Mouse (Mus musculus) forebrain, embryonic 12.5 days (tissue): ENCODE measurements around the gene Wfdc5. TPM values are rescaled to one million over a fixed set of nuclear protein-coding genes. Genes with fewer than 3 reads are reported as not detected.

ENCODE experiments used
- ATAC-seq: fragments of 200-750 bp; cut with Nextera tagmentation; 2 replicates; pipeline ENCODE4 v1.8.0; 2017; ENCODE audit warnings: moderate TSS enrichment; ENCODE audit not compliant: low FRiP score
- H3K27ac ChIP-seq: fragments of 300-500 bp; sonication (generic); 2 replicates; pipeline ENCODE4 v1.5.1; 2016; ENCODE audit warnings: mild to moderate bottlenecking
- H3K27me3 ChIP-seq: fragments of 300-500 bp; sonication (generic); 2 replicates; pipeline ENCODE4 v1.6.1; 2016; ENCODE audit warnings: mild to moderate bottlenecking
- H3K36me3 ChIP-seq: fragments of 300-500 bp; sonication (generic); replicated peaks from 2 replicates; pipeline ENCODE4 v1.6.1; 2016; ENCODE audit warnings: mild to moderate bottlenecking
- H3K4me1 ChIP-seq: fragments of 300-500 bp; sonication (generic); 2 replicates; pipeline ENCODE4 v1.6.1; 2016
- H3K4me2 ChIP-seq: fragments of 300-500 bp; sonication (generic); 2 replicates; pipeline ENCODE4 v1.6.1; 2016; ENCODE audit warnings: mild to moderate bottlenecking, moderate library complexity
- H3K4me3 ChIP-seq: fragments of 300-500 bp; sonication (generic); replicated peaks from 2 replicates; pipeline ENCODE4 v1.5.1; 2016; ENCODE audit warnings: mild to moderate bottlenecking
- H3K9ac ChIP-seq: fragments of 300-500 bp; sonication (generic); 2 replicates; pipeline ENCODE4 v1.6.1; 2016; ENCODE audit warnings: mild to moderate bottlenecking
- H3K9me3 ChIP-seq: fragments of 300-500 bp; sonication (generic); 2 replicates; pipeline ENCODE4 v1.6.1; 2016
- WGBS: fragments of 180-500 bp; shearing (Covaris S2); methylation state at CpG from one replicate; pipeline ENCODE4 v1.1.7; 2016; 5-methylcytosine and 5-hydroxymethylcytosine counted together
- polyA plus RNA-seq: library from polyadenylated mRNA; unstranded; fragments of >200 nt; fragmentation: Nextera tagmentation; extraction: Ambion mirVana; gene quantifications from 2 replicates; pipeline ENCODE4 v1.2.1, GENCODE M21; 2016

The Wfdc5 gene
- polyA plus RNA-seq, 1 experiment from 2014 or later = not detected

DNA sequence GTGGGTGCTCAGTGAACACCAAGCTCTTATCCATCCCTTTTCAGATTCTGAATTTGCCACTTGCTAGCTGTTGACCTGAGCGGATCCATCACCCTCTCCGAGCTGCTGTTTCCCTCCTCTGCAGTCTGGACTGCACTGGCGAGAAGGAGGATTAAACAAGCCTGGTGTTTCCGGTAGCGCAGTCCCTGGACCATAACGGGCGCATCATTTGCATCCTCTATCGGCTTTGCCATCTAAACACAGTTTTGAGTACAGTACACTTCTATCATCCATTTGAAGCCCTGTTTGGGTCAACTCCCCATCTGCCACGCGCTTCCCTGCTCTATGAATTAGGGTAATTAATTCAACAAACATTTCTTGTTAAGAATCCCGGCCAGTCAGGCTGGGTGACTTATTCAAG is 12.2 kb downstream of the Wfdc5 start:
- H3K27ac ChIP-seq = no peak overlapping the region
- H3K4me3 ChIP-seq = no peak overlapping the region; the same call in 1 of the 2 replicates
- no peak overlapping the region for H3K9ac ChIP-seq
- H3K9me3 ChIP-seq = 0 out of 2 replicates have a peak, but pooled peaks cover 2% of the 10 kb centered on the region
- peaks cover 29% of the 10 kb centered on the region for H3K4me1 ChIP-seq
- peak overlapping the region; percentile 59 for H3K4me2 ChIP-seq
- WGBS = 3% methylated on average over 11 of the region's 11 CpGs
- H3K36me3 ChIP-seq = no peaks in the 10 kb centered on the region
- peaks cover 86% of the 10 kb centered on the region for H3K27me3 ChIP-seq
- no peak for ATAC-seq

DNA sequence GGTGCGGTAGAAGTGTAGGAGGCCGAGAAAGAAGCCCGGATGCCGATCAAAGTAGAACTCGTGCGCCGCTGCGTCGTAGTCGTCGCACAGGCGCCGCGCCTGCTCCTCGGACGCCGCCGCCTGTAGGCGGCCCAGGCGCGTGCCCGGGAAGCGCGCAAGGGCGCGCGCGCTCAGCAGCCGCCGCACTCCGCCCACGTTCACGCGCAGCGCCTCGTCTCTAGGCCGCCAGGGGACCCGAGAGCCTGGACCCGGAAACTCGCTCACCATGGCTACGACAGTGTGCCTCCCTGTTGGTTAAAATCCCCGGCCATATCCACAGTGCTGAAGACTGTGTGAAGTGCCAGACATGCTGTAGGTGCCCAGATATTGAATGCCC is 14.0 kb downstream of the Wfdc5 start:
- H3K4me3 ChIP-seq = peak overlapping the region; percentile 37
- peak overlapping the region; percentile 52 for H3K4me2 ChIP-seq
- H3K4me1 ChIP-seq = peaks cover 29% of the 10 kb centered on the region
- H3K27me3 ChIP-seq = peaks cover 84% of the 10 kb centered on the region
- no peak overlapping the region for H3K9ac ChIP-seq
- no peaks in the 10 kb centered on the region for H3K36me3 ChIP-seq
- ATAC-seq = peak; percentile 64; the same call in 1 of the 2 replicates
- 10% methylated on average over 42 of the region's 42 CpGs for WGBS
- H3K27ac ChIP-seq = no peak overlapping the region
- H3K9me3 ChIP-seq = 0 out of 2 replicates have a peak, but pooled peaks cover 2% of the 10 kb centered on the region

DNA sequence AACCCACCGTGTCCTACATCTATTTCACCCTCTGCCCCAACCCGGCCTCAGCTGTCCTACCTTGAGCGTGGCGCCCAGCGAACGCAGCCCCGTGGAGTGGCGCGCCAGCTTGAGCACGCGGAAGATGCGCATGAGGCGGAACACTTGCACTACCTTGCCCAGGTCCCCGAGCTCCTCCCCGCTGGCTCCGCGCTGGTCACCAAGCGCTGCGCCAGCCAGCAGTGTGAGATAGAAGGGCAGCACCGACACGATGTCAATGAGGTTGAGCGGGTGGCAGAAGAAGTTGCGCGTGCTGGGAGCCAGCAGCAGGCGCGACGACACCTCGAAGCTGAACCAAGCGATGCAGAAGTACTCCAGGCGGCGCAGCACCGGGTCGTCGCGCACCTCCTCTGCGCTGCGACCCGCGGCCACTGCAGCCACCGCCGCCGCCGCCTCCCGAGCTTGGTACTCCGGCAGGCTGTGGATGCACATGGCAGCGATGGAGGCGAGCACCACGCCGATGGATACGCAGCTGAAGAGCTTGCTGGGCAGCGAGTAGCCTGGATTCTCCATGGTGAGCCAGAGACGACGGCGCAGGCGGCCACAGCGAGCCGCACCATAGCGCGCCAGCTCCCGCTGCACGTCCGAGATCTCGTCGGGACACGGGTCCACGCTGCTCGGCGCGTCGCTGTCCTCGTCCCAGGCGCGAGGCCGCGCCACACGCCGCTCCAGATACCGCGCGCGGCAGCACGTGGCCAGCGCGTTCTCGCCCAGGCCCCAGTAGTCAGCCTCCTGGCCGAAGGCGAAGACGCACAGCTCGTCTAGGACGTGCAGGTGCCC is 14.6 kb downstream of the Wfdc5 start:
- peak overlapping the region; percentile 52 for H3K4me2 ChIP-seq
- peak overlapping the region; percentile 37 for H3K4me3 ChIP-seq
- peaks cover 78% of the 10 kb centered on the region for H3K27me3 ChIP-seq
- H3K9me3 ChIP-seq = 0 out of 2 replicates have a peak, but pooled peaks cover 2% of the 10 kb centered on the region
- ATAC-seq = 0 out of 2 replicates have a peak, but pooled peaks have one; percentile 39
- H3K9ac ChIP-seq = no peak overlapping the region
- H3K27ac ChIP-seq = no peak overlapping the region
- H3K4me1 ChIP-seq = peaks cover 29% of the 10 kb centered on the region
- H3K36me3 ChIP-seq = no peaks in the 10 kb centered on the region
- WGBS = 12% methylated on average over 90 of the region's 90 CpGs

DNA sequence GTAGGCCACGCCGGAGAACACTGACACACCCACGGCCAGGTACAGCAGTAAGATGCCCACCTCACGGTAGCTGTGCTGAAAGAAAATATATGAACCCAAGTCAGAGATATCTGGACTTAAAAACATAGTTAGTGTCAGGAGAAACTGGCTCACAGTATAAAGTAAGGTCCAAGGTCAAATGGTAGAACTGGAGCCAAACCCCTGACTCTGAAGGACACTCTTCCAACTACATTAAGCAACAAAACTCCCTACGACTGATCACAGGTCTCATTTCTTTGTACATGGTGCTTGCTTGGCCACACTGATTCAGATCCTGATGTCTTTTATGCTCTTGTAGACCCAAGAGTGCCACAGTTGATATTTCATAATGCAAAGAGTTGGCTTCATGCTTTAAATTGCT is 17.6 kb downstream of the Wfdc5 start:
- peaks cover 51% of the 10 kb centered on the region for H3K27me3 ChIP-seq
- no peak overlapping the region for H3K27ac ChIP-seq
- no peaks in the 10 kb centered on the region for H3K36me3 ChIP-seq
- no peak overlapping the region for H3K9ac ChIP-seq
- no peak for ATAC-seq
- H3K4me2 ChIP-seq = no peak overlapping the region
- peaks cover 13% of the 10 kb centered on the region for H3K4me1 ChIP-seq
- 94% methylated on average over 5 of the region's 5 CpGs for WGBS
- 0 out of 2 replicates have a peak, but pooled peaks cover 2% of the 10 kb centered on the region for H3K9me3 ChIP-seq
- no peak overlapping the region for H3K4me3 ChIP-seq

DNA sequence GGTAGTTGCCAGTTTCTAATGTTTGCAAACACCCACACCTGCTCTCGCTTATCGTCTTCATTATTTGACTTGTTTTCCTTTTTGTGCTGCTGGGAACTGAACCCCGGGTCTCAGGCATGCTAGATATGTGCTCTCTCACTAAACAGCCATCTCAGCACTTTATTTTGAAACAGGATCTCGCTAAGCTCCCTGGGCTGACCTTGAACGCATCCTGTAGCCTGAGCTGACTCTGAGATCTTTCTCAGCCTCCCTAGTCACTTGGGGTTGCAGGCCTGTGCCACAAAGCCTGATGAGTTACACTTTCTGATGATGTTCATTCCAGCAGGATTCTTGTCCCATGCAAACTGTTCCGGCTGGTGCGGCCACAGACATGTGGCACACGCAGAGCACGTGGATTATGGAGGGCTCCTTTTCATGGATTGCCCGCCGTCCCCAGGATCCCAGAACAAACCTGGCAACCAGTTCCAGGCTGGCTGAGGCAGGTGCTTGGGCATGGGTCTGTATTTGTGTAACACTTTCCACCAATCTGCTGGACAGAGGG is 21.0 kb downstream of the Wfdc5 start:
- no peak for ATAC-seq
- H3K9me3 ChIP-seq = no peaks in the 10 kb centered on the region
- H3K27me3 ChIP-seq = peaks cover 17% of the 10 kb centered on the region
- H3K9ac ChIP-seq = no peak overlapping the region
- no peak overlapping the region for H3K4me3 ChIP-seq
- no peaks in the 10 kb centered on the region for H3K4me1 ChIP-seq
- no peak overlapping the region for H3K27ac ChIP-seq
- H3K4me2 ChIP-seq = no peak overlapping the region
- 0 out of 2 replicates have a peak, but pooled peaks cover 7% of the 10 kb centered on the region for H3K36me3 ChIP-seq
- 85% methylated on average over 11 of the region's 11 CpGs for WGBS

DNA sequence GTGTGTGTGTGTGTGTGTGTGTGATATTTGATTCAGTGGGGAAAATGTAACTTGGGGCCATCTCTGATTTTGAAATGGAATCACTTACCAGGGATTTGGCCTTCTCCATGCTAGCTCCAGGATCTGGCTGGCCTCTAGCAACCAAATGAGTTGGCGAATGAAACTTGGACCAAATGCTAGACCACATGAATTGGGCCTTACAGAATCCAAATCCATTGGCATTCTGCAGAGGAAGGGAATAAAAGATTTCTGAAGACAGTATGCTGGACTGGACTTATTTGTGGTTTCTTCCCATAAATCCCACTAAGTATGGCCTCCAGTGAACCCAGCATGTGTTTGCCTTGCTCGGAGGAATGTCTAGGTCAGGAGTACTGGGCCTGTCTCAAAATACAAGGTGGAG is 23.7 kb downstream of the Wfdc5 start:
- Histone ChIP-seq H3K4me2 (no peak overlapping the region), H3K27me3 (no peaks in the 10 kb centered on the region), H3K9ac (no peak overlapping the region), H3K9me3 (no peaks in the 10 kb centered on the region), H3K4me1 (no peaks in the 10 kb centered on the region), H3K4me3 (no peak overlapping the region), H3K27ac (no peak overlapping the region), H3K36me3 (peaks cover 22% of the 10 kb centered on the region)
- ATAC-seq = no peak
- WGBS = 85% methylated on average over 2 of the region's 2 CpGs

DNA sequence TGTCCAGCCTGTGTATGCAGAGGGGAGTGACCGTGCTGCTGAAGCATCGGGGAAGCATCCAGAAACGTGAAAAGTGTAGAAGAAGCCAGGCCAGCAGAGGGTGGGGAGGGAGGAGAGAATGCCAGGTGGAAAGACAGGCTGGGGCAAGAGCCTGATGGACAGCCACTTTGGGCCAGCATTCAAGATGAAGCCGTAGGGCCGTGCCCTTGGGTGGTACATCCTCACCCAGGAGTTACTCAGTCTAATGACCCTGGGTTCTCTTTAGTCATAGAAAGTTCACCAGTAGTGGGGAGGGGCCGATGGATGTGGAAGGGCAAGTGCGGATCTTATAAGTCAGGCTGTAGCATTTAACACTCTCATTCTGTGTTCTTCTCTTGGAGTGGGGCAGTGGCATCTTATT is 26.4 kb downstream of the Wfdc5 start:
- Histone ChIP-seq H3K4me2 (no peak overlapping the region), H3K36me3 (peaks cover 47% of the 10 kb centered on the region), H3K27ac (no peak overlapping the region), H3K9ac (no peak overlapping the region), H3K27me3 (no peaks in the 10 kb centered on the region), H3K4me1 (no peaks in the 10 kb centered on the region), H3K4me3 (no peak overlapping the region), H3K9me3 (no peaks in the 10 kb centered on the region)
- WGBS = 85% methylated on average over 7 of the region's 7 CpGs
- ATAC-seq = no peak

DNA sequence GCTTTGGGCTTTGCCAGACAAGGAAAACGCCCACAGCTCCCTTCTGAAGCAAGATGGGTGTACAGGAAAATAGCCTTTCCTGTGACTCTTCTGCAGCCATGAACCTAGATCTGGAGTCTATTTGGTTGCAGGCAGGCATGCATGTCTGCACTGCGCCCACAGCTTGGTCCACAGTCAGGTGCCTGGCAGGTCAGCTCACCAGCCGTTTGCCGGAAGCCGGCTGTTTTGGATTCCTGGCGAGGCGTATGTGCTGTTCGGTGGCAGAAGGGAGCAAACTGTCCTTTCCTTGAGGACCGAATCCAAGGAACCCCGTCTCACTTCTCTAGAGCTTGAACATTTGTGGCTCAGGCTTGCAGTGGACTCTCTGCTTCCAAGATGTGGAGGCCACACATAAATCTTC is 28.5 kb downstream of the Wfdc5 start:
- Histone ChIP-seq H3K36me3 (peaks cover 47% of the 10 kb centered on the region), H3K4me3 (no peak overlapping the region), H3K4me1 (no peaks in the 10 kb centered on the region), H3K27ac (no peak overlapping the region), H3K27me3 (no peaks in the 10 kb centered on the region), H3K9ac (no peak overlapping the region), H3K9me3 (no peaks in the 10 kb centered on the region), H3K4me2 (no peak overlapping the region)
- no peak for ATAC-seq
- 95% methylated on average over 10 of the region's 10 CpGs for WGBS

DNA sequence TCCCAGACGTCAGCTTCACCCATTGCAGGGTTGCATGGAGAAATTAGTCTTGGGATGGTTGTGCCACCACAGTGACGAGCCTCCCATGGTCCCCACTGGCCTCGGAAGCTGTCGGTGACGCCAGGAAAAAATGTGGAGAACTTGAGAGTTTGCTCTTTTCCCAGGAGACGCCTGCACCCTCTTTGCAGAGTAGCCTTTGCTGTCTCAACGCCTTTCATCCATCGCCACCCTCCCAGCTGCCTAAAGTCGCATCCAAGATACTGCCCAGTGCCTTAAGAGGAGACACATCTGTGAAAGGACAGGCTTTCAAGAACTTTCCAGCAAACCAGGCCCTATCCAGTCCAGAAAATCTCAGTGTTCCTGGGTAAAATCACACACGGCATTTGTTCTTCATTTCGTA is 30.2 kb downstream of the Wfdc5 start:
- 92% methylated on average over 11 of the region's 11 CpGs for WGBS
- peaks cover 46% of the 10 kb centered on the region for H3K36me3 ChIP-seq

DNA sequence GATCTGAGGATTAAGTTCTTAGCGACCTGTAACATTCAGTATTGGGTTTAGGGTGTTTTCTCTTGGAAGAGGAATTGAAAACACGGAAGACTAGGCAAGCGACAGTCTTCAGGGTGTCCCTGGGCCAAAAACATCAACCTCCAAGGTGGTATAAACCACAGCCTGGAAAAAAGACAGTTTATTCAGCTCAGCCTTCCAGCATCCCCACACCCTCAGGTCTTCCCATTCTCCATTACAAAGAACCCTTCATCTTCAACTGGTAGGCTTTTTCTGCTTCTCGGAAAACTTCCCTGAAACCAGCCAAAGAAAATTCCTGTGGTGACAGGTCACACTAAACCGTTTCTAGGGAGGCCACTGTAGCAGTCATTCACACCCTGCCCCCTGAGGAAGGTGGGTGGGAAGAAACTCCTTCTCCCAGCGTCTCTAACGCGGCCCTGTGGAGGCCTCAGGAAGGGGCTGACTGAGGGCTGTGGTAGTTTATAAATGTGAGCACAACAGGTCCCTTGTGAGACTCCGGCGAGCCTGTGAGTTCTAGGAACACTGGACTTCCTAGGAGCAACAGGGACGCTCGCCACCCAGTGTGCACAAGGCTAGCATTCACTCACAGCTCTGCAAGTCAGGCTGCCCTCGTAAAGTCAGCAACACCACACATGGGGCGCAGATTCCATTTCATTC is 32.3 kb downstream of the Wfdc5 start:
- Histone ChIP-seq H3K4me2 (no peak overlapping the region), H3K4me3 (no peak overlapping the region), H3K4me1 (no peaks in the 10 kb centered on the region), H3K9ac (no peak overlapping the region), H3K9me3 (no peaks in the 10 kb centered on the region), H3K27me3 (no peaks in the 10 kb centered on the region), H3K36me3 (peaks cover 35% of the 10 kb centered on the region), H3K27ac (no peak overlapping the region)
- 59% methylated on average over 14 of the region's 14 CpGs for WGBS
- no peak for ATAC-seq

More for the DNA sequence above, 30.2 kb downstream of the Wfdc5 start:
- no peak overlapping the region for H3K4me2 ChIP-seq
- no peaks in the 10 kb centered on the region for H3K27me3 ChIP-seq
- no peaks in the 10 kb centered on the region for H3K9me3 ChIP-seq
- no peak overlapping the region for H3K4me3 ChIP-seq
- H3K27ac ChIP-seq = no peak overlapping the region
- no peak overlapping the region for H3K9ac ChIP-seq
- ATAC-seq = no peak
- H3K4me1 ChIP-seq = no peaks in the 10 kb centered on the region

DNA sequence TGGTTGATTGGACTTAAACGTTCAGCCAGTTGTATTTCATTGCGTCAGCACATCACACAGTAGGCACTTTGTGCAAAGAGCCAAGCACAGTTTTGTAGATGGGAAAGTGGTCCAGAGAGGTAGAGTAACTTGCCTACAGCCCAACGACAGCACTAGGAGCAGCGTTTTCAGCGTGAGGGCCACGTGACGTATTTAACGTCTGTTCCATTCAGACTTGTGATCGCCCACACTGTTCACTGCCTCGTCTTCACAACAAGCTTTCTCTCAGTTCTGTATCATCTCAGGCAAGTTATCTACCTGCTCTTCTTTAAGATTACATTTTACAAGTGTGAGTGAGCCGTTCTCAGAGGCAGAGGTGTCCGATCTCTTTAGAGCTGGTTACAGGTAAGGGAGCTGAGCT is 36.0 kb downstream of the Wfdc5 start:
- Histone ChIP-seq H3K27ac (no peak overlapping the region), H3K9ac (no peak overlapping the region), H3K4me2 (no peak overlapping the region), H3K36me3 (peaks cover 5% of the 10 kb centered on the region; the same call in 1 of the 2 replicates), H3K27me3 (no peaks in the 10 kb centered on the region), H3K4me3 (no peak overlapping the region), H3K4me1 (peaks cover 3% of the 10 kb centered on the region; the same call in 1 of the 2 replicates), H3K9me3 (no peaks in the 10 kb centered on the region)
- ATAC-seq = no peak
- WGBS = 95% methylated on average over 12 of the region's 12 CpGs

DNA sequence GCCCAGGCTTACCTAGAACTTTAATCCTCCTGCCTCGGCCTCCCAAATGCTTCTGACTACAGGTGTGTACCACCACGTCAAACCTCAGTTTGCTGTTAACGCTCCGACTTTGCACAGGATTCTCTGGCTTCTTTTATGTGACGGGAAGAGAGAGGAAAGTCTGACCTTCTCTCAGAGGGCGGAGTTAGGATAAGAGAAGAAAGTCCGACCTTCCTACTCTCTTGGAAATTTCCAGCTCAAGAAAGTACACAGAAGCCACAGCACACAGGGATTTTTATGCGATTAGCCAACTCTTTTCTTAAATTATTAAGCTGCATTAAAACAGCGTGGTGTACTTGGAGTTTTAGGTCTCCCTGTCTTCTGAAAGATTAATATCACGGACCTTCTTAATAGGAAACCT is 38.0 kb downstream of the Wfdc5 start:
- no peak overlapping the region for H3K4me3 ChIP-seq

More for the DNA sequence above, 38.0 kb downstream of the Wfdc5 start:
- Histone ChIP-seq H3K9me3 (no peaks in the 10 kb centered on the region), H3K36me3 (no peaks in the 10 kb centered on the region), H3K27ac (no peak overlapping the region), H3K27me3 (no peaks in the 10 kb centered on the region), H3K9ac (no peak overlapping the region), H3K4me2 (no peak overlapping the region), H3K4me1 (peaks cover 3% of the 10 kb centered on the region; the same call in 1 of the 2 replicates)
- WGBS = 92% methylated on average over 10 of the region's 10 CpGs
- no peak for ATAC-seq
